Mouse (Mus musculus) lung, postnatal 25 days (tissue): ENCODE results near the gene Pde4c.

Source experiments
- DNase-seq: peaks from one replicate; pipeline ENCODE4 v3.0.0; 2022; ENCODE audit warnings: low spot score

Gene Pde4c

DNA sequence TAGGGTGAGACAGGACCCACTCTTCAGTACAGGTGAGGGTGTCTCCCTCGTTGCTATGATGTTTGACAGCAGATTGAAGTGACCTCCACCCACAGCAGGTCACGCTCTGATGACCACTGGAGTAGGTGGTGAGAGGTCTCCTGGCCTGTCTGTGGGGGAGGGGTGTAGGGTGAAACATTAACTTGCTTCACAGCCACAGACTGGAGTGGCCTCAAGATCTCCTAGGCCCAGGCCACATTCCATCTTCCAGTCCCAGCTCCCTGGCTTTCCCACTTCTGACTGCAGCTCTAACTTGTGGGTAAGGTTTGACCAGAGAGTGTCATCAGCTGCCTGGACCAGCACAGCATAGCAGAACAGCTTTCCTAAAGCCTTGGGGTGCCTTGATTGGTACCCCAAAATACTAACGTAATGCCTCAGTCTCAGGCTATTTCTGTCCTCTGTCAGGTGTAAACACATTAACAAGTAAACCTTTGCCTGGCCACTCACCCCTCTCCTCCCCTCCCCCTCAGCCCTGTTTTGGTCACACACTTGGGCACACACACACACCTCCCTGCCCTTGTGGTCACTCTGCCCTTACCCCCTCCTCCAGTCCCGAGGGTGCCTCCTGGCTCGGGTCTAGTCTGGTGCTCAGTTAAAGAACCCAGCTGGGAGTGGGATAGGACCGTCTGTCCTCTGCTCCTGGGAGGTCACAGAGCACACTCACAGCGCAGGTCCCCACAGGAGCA lies at the start of gene Pde4c:
Gene Pde4c (plus strand): TSS at position 235 of the 725 bp plus-strand sequence.
- peak; percentile 84 for DNase-seq

DNA sequence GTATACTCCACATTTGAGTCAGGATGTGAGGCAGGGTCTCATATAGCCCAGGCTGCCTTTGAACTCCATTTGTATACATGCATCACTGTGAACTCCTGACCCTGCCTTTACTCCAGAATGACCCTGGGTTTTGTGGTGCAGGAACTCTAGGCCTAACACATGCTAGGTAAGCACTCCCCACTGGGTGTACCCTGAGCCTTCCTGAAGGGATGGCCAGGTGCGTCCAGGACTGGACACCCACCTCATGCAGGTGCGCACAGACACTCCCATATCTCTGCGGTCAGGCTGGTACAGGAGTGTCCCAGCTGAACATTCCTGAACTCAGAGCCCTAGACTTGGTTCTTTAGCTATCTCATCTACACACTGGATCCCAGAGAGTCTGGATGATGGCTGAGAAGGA lies 49.4 kb upstream of the Pde4c start:
- DNase-seq = no peak

DNA sequence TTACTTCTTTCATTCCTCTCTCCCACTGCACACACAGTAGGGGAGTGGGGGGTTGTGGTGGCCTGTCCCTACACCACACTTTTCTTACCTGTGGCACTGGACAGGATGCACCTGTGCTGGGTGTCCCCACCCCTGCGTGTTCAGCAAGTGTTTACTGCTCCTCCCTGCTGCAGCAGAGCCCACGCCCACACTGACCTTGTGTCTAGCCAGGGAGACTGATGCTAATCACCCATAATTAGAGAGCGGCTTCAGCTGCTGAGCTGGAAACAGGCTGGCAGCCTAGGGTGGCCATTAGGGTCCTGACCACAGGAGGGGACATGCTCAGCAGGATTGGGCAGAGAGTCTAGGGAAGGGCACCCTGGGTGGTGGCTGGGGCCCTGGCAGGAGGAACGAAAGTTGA lies 48.8 kb upstream of the Pde4c start:
- no peak for DNase-seq

DNA sequence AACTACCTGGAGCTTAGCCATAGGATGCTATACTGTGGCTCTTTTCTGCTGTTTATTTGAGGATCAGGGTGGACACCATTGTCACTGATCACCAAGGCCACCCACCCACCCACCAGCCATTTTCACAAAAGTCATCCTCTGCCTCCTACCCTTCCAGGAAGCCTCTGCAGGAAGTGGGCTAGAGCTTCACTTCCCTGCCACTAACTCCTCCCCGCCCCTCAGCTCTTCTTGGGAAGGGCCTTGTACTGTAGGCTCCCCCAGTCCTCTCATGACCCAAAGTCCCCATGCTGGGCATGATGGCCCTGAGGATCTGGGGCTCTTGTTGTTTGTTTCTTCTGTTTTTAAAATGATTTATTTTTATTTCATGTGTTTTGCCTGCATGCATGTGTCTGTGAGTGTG lies 48.2 kb upstream of the Pde4c start:
- no peak for DNase-seq

DNA sequence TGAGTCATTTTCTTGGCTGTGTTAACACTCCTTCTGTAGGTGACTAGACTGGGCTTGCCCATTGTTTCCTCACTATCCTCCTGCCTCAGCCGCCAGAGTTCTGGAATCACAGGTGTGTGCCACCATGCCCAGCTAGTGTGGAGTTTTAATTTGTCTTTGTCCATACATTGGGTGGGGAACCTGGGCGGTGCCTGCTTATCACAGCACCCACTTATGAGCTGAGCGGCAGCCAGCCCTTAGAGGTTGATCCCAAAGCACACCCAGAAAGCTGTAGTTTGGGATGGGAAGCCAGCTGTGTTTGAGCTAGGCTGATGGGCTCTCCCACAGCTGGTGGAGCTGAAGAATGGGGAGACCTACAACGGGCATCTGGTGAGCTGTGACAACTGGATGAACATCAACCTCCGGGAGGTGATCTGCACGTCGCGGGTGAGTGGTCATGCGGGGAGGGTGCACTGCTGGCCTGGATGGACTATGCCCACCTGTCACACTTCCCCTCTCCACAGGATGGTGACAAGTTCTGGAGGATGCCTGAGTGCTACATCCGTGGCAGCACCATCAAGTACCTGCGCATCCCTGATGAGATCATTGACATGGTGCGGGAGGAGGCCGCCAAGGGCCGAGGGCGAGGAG lies 46.0 kb upstream of the Pde4c start:
- no peak for DNase-seq

DNA sequence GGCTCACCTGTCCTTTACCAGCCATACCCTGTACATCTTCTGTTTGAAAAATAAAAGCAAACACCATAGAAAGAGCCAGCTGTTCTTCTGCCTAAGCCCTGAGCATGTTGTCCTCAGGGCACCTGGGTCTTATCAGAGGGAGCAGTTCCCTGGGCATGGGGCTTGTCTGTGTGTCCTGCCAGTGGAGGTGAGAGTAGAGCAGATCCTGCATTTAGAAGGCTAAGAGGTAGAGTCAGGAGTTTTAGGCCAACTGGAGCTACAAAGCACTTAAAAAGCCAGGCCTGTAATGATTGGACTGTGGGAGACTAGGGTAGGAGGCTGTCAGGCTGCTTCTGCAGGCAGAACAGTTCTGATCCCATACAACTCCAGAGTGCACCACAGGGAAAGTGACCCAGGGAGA lies 44.8 kb upstream of the Pde4c start:
- DNase-seq = no peak

DNA sequence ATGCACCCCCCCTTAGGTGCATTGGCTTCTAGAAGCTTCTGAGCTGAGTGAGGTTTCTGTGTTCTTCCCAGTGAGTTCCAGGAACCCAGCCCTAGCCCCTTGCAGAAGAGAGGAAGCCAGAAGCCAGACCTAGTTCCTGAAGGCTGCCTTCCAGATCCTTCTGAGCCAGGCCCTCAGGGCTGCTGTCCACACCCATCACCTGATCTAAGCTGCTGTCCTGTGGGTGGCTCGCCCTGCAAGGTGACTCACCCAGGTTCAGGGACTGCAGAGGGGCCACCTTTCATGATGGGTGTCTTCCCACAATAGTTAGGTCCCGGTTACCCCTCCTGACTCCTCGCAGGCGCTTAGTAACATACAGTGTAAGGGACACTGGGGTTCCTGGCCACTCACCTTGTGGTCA lies 44.1 kb upstream of the Pde4c start:
- no peak for DNase-seq

DNA sequence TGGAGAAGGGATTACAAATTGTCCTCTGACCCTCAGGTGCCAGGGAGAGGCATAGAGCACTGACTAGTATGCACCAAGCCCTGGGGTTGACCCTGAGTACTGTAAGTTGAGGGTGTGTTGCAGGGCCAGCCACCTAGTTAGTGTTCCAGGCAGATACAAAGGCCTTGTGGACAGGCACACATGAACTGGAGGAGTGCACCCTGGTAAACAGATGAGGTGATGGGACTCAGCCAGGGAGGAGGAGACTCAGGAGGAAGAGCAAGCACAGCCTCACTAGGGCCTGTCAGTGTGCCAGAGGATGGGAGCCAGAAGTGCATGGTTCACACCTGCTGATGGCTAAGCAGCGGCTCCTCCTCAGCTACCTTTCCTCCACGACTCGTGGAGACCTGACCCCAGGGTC lies 43.5 kb upstream of the Pde4c start:
- DNase-seq = no peak

DNA sequence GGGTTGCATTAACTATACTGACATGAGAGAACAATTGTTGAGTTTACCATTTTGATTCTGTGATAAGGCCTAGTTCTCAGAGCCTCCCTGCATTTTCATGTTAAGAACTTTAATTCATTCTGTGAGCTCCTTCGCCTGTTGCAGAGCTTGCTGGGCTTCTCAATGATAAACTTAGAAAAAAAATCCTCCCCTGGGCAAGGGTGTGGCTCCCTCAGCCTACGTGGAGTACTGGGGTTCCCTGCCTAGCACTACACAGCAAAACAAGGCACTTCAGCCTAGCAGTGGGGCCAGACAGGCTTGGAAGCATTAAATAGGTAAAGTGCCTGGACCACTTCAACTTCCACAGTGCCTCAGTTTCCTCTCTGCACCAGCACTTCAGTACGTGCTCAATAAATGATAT lies 42.1 kb upstream of the Pde4c start:
- DNase-seq = no peak

DNA sequence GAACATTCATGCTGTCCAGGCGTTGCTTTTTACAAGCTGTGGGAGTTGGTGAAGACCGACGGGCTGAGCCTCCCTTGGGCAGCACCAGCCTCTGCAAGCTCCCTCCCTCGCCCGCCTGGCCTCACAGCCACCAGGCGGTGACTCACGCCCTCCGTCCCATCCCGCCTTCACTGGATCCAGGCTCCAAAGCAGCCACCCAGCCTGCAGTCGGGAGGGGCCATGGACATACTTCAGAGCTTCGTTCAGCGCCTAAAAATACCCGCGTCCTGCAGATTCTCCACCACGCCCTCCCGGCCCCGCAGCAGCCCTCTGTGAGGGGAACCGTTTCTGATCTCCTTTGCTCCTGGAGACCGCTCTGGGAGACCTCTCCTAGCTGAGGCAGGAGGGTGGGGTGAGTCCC lies 41.3 kb upstream of the Pde4c start:
- peak; percentile 78 for DNase-seq

DNA sequence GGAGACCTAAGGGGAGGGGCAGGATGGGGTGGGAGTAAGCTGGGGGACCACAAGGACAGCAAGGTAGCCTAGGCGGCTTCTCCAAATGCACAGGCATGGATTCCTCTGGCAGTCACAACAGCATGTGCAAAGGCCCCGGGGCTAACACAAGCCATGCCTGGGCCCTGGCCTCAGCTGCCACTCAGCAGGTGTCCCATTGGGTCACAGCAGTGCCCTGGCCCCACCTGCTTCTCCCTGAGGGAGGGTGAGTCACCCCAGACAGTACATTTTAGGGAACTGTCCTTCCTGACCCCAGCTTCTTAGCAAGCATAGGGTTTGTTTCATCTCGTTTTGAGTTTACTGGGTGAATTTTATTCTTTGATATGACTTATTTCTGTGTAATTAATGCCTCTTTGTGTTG lies 40.8 kb upstream of the Pde4c start:
- no peak for DNase-seq

DNA sequence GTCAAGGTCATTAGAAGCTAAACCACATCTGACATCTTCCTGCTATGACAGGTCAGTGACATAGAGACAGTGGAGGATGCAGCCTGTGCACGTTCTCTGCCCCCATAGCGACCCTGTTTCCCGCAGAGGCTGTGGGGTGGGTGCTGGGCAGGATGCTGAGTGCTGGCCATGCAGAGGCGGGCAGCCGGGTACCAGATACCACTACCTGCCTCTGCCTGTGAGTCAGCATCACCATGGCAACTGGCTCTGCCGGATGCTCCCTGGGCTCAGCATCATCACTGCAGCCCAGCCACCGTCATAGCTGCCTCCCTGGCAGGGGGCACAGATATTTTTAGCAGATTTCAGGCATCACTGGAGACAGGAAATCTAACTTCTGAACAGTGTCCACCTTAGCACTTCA lies 39.2 kb upstream of the Pde4c start:
- DNase-seq = no peak

DNA sequence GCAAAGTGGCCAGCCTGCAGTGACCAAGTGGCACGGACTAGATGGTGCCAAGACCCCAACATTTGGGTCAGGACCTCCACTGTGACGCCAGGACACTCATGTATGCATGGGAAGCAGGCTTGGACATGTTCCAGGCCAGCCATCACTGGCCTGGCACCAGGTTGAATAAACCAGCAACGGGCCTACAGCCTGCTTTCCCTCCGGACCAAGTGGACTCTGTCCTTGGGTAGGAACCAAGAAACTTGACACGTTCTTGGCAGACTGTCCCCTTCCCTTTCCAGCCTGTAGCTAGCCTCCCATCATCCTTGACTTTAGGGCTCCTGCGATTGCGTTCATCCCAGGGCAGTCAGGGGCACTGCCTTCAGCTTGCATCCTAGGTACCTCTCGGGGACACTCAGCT lies 35.9 kb upstream of the Pde4c start:
- DNase-seq = peak; percentile 44

DNA sequence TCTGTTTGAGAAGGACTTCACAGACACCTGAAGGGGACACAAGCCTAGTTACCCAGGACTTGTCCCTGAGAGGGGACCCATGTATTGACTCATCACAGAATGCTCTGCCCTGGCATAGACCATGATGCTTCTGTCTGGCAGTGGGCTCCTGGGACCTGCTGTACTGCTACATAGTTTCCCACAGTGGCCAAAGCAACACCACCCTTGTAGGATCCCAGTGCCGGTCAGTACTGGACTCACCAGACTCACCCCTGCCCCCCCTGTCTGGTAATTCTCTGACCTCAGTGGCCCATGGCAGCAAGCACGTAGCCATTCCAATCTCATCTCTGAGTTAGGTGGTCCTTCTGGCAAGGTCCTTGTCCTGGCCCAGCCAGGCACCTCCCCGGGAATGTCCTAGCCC lies 35.4 kb upstream of the Pde4c start:
- no peak for DNase-seq

DNA sequence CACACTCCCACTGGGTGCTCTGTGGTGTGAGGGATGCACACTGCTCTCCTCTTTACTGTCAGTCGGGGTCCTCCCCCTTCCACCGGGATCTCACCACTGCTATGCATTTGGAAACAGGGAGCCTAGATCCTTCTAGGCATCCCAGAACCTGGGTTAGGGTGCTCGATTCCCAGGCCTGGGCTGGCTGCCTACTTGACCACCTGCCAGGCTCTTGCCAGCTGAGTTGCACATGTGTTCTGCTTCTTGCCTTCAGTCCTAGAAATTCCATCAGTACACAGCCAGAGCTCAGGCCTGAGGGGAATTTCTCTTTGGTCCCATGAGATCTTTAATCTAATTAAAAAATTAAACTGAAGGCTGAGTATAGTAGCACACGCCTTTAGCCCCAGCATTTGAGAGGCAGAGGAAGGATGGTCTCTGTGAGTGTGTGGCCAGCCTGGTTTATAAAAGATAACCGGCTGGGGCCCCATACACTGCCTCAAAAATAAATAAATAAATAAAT lies 33.6 kb upstream of the Pde4c start:
- no peak for DNase-seq

DNA sequence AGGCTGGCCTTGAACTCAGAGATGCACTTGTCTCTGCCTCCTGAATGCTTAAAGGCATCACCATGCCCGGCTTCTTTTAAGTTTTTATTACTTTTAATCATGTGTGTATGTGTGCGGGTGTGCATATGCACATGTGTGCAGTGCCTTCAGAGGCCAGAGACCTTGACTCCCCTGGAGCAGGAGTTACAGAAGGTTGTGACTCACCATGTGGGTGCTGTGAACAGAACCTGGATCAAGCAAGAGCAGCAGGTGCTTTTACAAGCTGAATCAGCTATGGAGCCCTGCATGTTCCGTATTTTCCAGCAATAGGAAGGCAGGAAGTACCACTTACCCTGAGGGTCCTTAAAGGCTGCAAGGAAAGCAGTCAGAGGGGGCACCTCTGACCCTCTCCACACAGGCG lies 32.3 kb upstream of the Pde4c start:
- DNase-seq = no peak

DNA sequence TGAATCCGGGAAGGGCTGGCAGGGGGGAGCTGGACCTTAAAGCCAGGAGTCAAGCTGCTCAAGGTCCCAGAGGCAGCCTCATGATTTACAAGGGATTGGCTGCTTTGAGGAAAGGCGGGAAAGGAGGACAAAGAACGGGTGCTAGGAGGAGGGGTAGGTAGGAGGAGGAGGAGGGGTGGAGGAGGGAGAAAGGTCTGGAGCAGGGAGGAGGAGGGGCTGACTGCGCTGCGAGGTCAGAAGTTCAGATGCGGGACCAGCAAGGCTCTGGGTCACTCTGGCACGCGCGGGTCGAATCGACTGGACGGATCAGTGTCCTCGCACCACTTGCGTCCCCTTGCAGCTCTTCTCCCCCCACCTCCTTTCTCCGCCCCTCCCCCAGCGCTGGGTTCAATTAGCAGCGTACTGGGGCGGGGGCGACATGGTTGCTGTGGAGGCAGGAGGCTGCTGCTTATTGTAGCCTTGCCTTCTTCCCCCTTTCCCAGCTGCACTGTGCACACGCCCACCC lies 31.7 kb upstream of the Pde4c start:
- DNase-seq = no peak

DNA sequence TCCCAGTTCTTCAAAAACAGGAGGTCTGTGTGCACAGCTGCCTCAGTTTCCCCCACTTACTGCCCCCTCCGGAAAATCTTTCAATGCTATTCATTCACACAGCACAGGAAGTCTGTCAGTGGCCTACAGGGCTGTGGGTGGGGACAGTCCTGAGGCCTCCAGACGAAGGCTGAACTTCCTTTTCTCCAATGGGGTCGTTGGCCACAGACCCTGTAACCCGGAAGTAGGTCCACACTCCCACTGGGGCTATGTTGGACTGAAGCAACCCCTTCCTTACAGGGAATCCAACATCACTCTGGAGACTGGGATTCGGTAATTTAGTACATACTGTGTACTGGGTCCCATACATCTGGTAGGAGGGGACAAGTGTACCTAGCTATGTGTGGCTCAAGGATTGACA lies 29.9 kb upstream of the Pde4c start:
- no peak for DNase-seq

DNA sequence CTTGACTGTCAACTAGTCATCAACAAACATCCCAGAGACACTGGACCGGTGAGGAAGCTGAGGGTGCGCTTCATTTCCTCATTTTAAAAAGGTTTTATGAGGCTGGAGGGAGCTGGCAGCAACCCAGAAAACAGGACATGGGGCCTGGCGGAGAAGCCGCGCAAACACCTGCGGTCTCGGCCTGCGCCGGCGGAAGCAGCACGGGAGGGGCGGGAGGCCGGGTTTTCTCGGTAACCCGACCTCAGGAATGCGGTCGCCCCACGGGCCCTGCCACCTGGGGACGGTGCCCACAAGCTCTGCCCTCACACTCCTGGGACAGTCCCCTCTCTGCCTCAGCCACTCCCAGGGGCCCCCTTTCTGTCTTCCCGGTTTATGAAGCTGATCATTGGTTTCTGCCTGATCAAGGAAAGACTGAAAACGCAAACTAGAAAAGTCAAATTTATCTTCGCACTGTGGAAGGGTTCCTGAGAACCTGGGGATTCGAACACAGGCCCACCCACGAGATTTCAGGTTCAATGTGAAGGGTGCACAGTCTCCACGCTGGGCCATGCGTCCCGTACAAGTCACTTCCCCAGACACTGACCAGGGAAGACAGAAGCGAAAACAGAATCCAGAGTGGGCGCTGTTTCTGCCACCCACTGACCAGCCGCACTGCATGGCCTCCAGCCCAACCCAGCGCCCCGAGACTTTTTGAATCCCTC lies 28.1 kb upstream of the Pde4c start:
- peak; percentile 82 for DNase-seq

DNA sequence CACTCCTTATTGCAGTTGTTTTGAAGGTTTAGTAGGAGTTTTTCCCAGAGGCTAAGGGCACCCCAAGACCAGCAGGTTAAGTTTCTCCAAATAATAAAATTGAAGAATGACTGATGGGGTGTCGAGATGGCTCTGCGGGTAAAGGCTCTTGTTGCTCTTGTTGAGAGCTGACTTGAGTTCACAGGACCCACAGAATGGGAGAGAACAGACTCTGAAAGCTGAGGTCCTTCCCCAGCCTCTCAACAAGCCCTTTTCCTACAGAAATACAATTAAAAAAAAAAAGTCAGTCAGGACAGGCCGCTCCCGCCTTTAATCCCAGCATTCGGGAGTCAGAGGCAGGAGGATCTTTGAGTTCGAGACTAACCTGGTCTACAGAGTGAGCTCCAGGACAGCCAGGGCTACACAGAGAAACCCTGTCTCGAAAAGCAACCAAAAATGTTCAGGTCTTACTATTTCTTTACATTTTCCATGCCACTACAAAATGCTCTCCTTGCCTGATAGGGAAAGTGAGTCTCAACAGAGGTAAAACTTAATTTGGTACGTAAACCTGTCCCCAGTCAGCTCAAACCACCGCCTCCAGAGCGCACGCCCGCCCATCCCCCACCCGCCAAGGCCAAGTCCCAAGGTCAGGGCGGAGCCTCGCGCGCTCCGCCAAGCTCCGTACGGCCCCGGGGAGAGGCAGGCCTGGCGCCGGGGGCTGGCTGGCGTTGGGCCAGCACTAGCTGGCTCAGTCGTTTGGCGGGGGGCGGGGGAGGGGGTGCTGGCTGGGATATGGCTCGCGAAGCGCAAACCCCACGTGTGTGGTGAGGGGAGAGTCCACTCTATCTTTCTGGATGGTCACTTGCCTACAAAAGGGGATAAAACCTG lies 27.3 kb upstream of the Pde4c start:
- DNase-seq = peak; percentile 79

DNA sequence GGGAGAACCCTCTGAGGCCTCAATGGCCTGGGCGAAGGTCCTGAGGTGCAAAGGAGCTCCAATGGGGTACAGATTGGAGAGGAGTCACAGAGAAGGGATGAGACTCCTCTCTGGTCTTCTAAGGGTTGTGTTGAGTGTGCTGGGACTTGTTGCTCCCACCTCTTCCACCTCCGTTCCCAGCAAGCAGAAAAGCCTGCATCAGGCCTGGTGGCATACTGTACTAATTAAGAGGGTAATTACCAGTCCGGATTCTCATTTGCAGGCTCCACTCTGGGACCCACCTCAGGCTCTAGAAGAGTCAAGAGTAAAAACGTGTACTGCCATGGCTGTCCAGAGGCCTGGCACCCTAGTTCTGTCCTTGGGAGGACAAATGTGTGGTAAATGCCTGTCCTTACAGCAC lies 26.6 kb upstream of the Pde4c start:
- no peak for DNase-seq
